Mouse (Mus musculus) heart, postnatal 36 days (tissue): ENCODE results near the gene Armc2. TPM values are rescaled to one million over a fixed set of nuclear protein-coding genes. Genes with fewer than 3 reads are reported as not detected.

ENCODE experiments used
- DNase-seq, 2 experiments: peaks; one replicate each; pipeline ENCODE4 v3.0.0; 2021 to 2022
- intact Hi-C: fragments of 180-260 bp; cut with DNase I; formaldehyde crosslinking; loops from one replicate; pipeline ENCODE4 v1.15.1; 2025
- total RNA-seq, 2 experiments: library from RNA; stranded (reverse); gene quantifications; 2 replicates each; pipeline ENCODE4 v1.2.3; 2021

Armc2 gene
- total RNA-seq, 2 experiments from 2014 or later = 9.9 to 11.8 TPM

GRCm38 (mm10) chr10:42024406-42024805, 6.2 kb upstream of the Armc2 start:
- intact Hi-C loops = no loop called here
- no peak for DNase-seq

GRCm38 (mm10) chr10:42021536-42021935, 3.3 kb upstream of the Armc2 start:
- intact Hi-C loops = no loop called here
- no peak for DNase-seq

GRCm38 (mm10) chr10:42014086-42014485, 4.2 kb downstream of the Armc2 start:
- intact Hi-C loops = no loop called here
- DNase-seq = no peak

GRCm38 (mm10) chr10:42010761-42011435, 7.3 kb downstream of the Armc2 start:
- intact Hi-C loops = no loop called here
- no peak for DNase-seq

- intact Hi-C loops = no loop called here
- DNase-seq = peak; percentile 28 to 36
Measured at GRCm38 (mm10) chr10:42005259-42005658, 13.0 kb downstream of the Armc2 start.

- no peak for DNase-seq
- intact Hi-C loops = no loop called here
Measured at GRCm38 (mm10) chr10:42004690-42005089, 13.6 kb downstream of the Armc2 start.

- no peak for DNase-seq
- intact Hi-C loops = no loop called here
Measured at GRCm38 (mm10) chr10:42004056-42004455, 14.2 kb downstream of the Armc2 start.

- intact Hi-C loops = no loop called here
- no peak for DNase-seq
Measured at GRCm38 (mm10) chr10:42003576-42003975, 14.7 kb downstream of the Armc2 start.

GRCm38 (mm10) chr10:42002436-42002835, 15.8 kb downstream of the Armc2 start:
- no peak for DNase-seq
- intact Hi-C loops = no loop called here

GRCm38 (mm10) chr10:42001260-42001659, 17.0 kb downstream of the Armc2 start:
- no peak for DNase-seq
- intact Hi-C loops = no loop called here

GRCm38 (mm10) chr10:41997691-41998178, 20.5 kb downstream of the Armc2 start:
- intact Hi-C loops = no loop called here
- peak; percentile 62 to 74 for DNase-seq

- intact Hi-C loops = no loop called here
- DNase-seq = no peak
Measured at GRCm38 (mm10) chr10:41996157-41996556, 22.1 kb downstream of the Armc2 start.

GRCm38 (mm10) chr10:41995051-41995450, 23.2 kb downstream of the Armc2 start:
- no peak for DNase-seq
- intact Hi-C loops = no loop called here

GRCm38 (mm10) chr10:41994578-41994977, 23.7 kb downstream of the Armc2 start:
- no peak for DNase-seq
- intact Hi-C loops = no loop called here

GRCm38 (mm10) chr10:41992059-41992440, 26.2 kb downstream of the Armc2 start:
- DNase-seq = no peak
- intact Hi-C loops = no loop called here

GRCm38 (mm10) chr10:41991364-41992058, 26.7 kb downstream of the Armc2 start:
- no peak for DNase-seq
- intact Hi-C loops = no loop called here

- no peak for DNase-seq
- intact Hi-C loops = no loop called here
Measured at GRCm38 (mm10) chr10:41990896-41991295, 27.3 kb downstream of the Armc2 start.

GRCm38 (mm10) chr10:41988930-41989329, 29.3 kb downstream of the Armc2 start:
- intact Hi-C loops = loop anchor here (10.0 kb wide), 1 partner anchor 646 kb away; no protein-coding TSS in a partner anchor
- no peak for DNase-seq

GRCm38 (mm10) chr10:41986126-41986525, 32.1 kb downstream of the Armc2 start:
- intact Hi-C loops = loop anchor here (10.0 kb wide), 1 partner anchor 649 kb away; no protein-coding TSS in a partner anchor
- DNase-seq = no peak

- no peak for DNase-seq
- intact Hi-C loops = loop anchor here (5.0 to 10.0 kb wide), 2 partner anchors 293 to 651 kb away; partner anchors contain the start of gene Foxo3
Measured at GRCm38 (mm10) chr10:41984221-41984620, 34.0 kb downstream of the Armc2 start.

- intact Hi-C loops = loop anchor here (5.0 to 10.0 kb wide), 2 partner anchors 294 to 652 kb away; partner anchors contain the start of gene Foxo3
- DNase-seq = no peak
Measured at GRCm38 (mm10) chr10:41982821-41983220, 35.4 kb downstream of the Armc2 start.
